Mouse (Mus musculus) central nervous system, embryonic 11.5 days (tissue): ENCODE measurements around the gene Zfp276. TPM values are rescaled to one million over a fixed set of nuclear protein-coding genes. Genes with fewer than 3 reads are reported as not detected.

ENCODE experiments used
- polyA plus RNA-seq: library from polyadenylated mRNA; depleted of rRNA; stranded (reverse); fragments of >200 nt; gene quantifications from 2 replicates; pipeline ENCODE4 v1.2.3, GENCODE M21; 2012; rRNA removed

Zfp276 gene
- polyA plus RNA-seq = 30.9 and 36.9 TPM in 2 replicates

DNA sequence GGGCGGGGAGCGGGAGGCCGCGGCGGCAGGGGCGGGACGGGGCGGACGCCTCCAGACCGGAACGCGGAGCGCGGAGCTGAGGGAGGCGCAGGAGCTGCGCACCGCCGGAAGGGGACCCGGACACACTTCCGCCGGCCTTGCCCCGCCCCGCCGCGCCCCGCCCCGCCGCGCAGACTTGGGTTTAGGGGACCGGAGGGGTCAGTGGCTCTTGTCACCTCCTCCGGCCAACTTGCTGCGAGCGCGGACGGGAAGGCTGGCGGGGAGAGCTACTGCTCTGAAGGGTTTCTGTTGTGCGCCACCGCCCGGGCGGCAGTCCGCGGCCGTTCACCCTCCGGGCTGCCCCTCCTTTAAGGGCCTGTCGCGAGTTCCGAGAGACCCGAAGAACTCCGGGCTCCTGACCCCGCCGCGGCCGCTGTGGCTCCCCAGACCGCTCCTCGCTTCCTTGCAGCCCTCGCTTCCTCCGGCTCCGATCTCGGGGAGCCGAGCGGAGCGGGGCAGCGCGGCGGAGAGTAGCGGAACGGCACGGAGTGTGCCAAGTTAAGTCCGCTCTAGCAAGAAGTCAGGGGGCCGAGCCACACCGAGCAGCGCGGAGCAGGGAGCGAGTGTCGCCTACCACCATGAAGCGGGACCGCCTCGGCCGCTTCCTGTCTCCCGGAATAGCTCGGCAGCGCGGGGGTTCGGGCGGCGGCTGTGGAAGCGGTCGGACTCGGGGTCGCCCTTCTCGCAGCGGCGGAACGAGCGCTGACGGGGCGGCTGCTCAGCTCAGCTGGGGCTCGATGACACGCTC, at the start of gene Zfp276, which contains the start of gene Vps9d1:
TSS of gene Zfp276 (plus strand) at position 97 of the 787 bp plus-strand sequence.
TSS of gene Vps9d1 (minus strand) at position 250 of the 787 bp plus-strand sequence.

DNA sequence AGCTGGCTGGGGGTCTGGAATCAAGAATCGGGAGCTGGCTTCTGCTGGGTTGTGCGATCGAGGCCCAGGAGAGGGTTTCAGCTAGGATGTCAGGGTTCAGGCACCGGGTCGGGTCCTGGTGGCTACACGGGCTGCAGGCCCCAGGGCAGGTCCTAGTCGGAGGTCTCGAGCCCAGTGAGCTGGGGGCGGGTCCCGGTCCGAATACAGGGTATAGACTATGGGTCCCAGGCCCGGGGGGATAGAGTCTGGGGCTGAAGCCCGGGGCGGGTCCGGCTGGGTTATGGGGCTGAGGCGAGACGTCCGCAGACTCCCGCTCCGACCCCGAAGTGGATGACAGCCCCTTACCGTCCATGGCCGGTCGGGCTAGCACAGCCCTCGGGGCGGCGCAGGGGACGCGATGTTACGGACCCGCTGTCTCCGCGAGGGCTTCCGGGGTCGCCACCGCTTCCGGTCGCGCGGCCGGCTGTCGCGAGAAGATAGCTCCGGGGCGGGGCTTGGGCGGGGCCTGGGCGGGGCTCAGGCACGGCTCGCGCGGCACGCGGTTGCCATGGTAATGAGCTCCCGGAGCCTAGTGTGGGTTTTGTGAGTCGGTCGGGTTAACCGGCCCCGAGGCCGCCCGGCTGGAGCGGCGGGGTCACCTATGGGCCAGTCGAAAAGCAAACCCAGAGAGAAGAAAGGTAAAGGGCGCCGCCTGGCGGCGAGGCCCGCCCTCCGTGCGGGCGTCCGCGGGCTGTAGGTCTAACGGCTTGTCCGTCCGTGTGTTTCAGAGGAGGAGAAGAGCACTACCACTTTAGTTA, 41.5 kb upstream of the Zfp276 start, which contains the start of the genes Chmp1a and Spata33:
TSS of gene Chmp1a (minus strand) at position 443 of the 797 bp plus-strand sequence.
TSS of gene Spata33 (plus strand) at position 512 of the 797 bp plus-strand sequence.

DNA sequence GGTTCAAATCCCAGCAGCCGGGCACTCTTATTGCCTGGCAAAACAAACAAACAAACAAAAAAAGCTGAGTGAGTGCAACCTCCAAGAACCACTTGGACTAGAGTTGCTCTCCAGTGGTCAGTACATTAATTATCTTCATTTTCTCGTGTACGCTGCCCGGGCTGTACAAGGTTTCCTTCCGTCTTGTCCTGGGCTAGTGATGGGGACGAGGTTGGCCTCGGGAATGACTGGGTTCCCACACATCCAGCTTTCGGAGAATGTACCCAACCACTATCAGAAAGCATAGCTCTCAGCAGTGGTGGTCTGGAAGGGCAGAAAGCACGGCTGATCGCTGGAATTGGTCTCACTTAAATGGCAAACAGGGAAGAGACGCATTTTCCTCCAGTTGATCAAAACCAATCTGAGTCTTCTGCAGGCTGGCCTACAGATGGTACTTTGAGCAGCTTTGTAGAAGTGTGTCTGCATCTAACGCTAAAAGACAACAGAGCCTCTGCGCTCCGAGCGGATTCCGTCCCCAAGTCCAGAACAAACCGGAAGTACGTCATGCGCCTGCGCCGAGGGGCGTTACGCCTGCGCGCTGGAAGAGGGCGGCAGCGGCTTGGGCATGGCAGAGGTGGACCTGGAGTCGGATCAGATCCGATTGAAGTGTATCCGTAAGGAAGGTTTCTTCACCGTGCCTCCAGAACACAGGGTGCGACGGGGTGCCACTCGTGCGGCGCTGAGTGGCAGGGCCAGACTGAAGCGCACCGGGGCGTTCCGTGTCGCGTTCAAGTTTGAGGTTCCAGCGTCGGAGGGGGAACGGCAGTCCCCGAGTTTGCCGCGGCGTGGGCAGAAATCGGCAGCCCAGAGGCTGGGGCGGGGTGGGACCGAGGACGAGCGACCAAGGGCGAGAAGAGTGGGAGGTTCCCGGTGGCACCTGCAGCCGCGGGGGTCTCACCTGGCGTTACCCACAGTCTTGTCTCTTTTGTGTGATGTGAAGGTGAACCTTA, 29.4 kb upstream of the Zfp276 start, which contains the start of gene Cdk10:
TSS of gene Cdk10 (plus strand) at position 565 of the 989 bp plus-strand sequence.

DNA sequence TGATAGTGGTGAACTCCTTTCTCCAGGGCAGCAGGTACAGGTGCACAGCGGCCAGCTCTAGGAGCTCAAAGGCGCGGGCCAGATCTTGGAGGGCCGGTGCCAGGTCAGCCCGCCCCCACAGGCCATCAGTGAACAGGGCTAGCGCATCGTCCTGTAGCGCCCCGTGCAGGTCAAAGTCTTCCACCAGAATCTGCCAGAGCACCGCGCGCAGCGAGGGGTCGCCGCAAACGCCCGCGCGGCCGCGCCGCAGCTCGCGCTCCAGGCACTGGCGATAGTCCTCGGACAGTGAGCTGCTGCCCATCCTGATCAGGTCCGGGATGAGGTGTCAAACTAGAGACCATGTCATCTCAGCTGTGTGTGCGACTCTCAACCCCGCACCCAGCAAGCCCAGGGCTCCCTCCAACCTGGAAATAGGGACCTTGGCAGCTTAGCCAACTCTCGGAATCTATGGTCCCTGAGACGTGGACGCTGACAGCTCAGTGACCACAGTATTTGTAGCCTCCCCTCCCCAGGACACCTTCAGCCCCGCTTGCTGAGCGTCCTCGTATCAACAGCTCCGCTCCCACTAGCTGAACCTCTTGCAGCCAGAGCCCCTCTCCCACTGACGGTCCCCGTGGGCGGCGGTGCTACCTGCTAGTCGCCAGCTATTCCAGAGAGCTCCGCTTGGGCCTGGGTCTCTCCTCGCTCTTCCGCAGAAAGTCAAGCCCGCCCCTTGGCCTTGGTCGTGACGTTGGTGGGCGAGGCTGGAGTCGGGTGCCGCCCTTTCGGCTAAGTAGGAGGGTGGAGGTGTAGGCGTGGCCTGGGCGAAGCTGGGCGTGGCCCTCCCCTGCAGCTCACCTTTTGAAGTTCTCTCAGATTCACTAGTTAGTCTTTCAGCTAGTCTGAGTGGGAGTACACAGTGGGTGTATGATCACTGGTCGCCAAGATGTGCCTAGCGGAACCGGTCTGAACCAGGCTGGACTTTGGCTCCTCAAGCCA, 18.2 kb upstream of the Zfp276 start, which contains the start of gene Spata2l:
TSS of gene Spata2l (minus strand) at position 714 of the 978 bp plus-strand sequence.

DNA sequence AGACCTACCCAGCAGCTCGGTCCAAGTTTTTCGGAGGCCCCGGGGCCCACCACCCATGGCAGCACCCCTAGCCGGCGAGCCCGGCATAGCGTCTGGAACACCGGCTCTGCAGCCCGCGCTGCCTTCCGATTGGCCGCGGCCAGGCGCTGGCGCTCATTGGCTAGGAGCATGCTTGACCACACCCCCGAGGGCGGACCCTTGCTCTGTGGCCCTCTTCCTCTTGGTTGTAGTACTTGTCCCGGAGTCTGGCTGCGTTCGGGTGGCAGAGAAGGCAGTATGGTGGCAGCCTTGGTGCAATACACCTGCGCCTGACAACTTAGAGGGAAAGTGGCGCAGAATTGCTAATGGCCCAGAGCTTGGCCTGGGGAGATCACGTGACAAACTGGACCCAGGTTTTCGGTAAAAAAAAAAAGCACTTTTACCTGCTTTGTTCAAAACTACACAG, 64.5 kb downstream of the Zfp276 start, which contains the start of gene Fanca:
TSS of gene Fanca (minus strand) at position 110 of the 445 bp plus-strand sequence.

Other genes starting within 250 kb of the Zfp276 start
- 70.6 and 79.6 TPM in 2 replicates for gene Ankrd11, start 211.9 kb upstream of the Zfp276 start, polyA plus RNA-seq
- 101 and 102 TPM in 2 replicates for gene Spg7, start 191.3 kb upstream of the Zfp276 start, polyA plus RNA-seq
- gene Rpl13, start 151.8 kb upstream of the Zfp276 start, polyA plus RNA-seq = 1,994 and 2,434 TPM in 2 replicates
- 1.3 and 1.6 TPM in 2 replicates for gene Cpne7, start 136.8 kb upstream of the Zfp276 start, polyA plus RNA-seq
- 4.5 and 9.5 TPM in 2 replicates for gene Sult5a1, start 95.9 kb upstream of the Zfp276 start, polyA plus RNA-seq
- gene Dpep1, start 68.0 kb upstream of the Zfp276 start, polyA plus RNA-seq = 1.1 and 2.0 TPM in 2 replicates
- gene Chmp1a, start 41.4 kb upstream of the Zfp276 start, polyA plus RNA-seq = 81.7 and 91.7 TPM in 2 replicates
- 6.1 and 8.3 TPM in 2 replicates for gene Spata33, start 41.4 kb upstream of the Zfp276 start, polyA plus RNA-seq
- 92.9 and 95.0 TPM in 2 replicates for gene Cdk10, start 29.4 kb upstream of the Zfp276 start, polyA plus RNA-seq
- gene Spata2l, start 18.0 kb upstream of the Zfp276 start, polyA plus RNA-seq = 1.3 and 2.5 TPM in 2 replicates
- 62.1 and 62.6 TPM in 2 replicates for gene Vps9d1, start 153 bp downstream of the Zfp276 start, polyA plus RNA-seq
- 66.6 and 68.8 TPM in 2 replicates for gene Fanca, start 64.4 kb downstream of the Zfp276 start, polyA plus RNA-seq
- 12.7 and 30.7 TPM in 2 replicates for gene Spire2, start 78.5 kb downstream of the Zfp276 start, polyA plus RNA-seq
- gene Tcf25, start 119.6 kb downstream of the Zfp276 start, polyA plus RNA-seq = 143 and 176 TPM in 2 replicates
- gene Mc1r, start 152.9 kb downstream of the Zfp276 start, polyA plus RNA-seq = 0.04 and 0.05 TPM in 2 replicates
- 858 and 1,002 TPM in 2 replicates for gene Tubb3, start 157.2 kb downstream of the Zfp276 start, polyA plus RNA-seq
- gene Def8, start 169.3 kb downstream of the Zfp276 start, polyA plus RNA-seq = 29.3 and 33.4 TPM in 2 replicates
- gene Afg3l1, start 223.7 kb downstream of the Zfp276 start, polyA plus RNA-seq = 33.9 and 35.0 TPM in 2 replicates